In the genomic region with DNA sequence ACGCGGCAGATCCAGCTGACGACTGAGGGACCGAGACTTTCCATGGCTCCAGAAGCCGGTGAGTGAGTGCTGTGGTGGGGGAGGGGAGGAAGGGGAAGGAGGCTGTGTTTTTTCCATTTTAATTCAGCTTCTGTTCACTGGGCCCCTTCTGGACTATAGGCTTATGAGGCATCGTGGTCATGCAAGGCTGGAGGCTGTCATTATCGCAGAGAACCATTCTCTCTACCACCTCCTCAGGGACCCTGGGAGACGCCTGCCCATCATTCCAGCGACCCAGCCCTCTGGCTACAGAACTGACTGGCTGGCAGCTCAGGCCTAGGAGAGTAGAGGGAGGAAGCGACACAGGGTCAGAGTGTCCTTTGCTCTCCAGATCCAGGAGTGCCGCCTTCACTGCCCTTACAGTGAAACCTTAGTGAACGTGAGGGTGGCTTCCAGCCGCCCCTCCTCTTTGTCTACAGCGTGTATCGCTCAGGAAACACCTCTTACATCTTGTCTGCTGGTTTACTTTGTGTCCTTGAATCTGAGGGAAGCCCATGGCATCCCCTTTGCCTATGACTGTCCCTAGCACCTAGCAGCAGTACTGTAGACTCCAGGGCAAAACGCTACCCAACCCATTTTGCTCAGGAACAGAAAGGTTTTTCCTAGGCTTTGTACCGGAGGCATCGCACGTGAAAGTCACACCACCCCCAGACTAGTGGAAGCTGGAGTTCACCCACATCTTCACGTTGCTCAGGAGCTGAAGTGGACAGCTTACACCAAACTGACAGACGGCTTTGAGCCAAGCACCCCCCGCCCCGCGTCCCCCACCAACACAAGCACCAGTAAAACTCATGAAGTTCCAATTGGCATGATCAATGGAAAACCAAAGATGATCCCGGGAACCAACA, we compare ENCODE assay signal across 12 mouse cellular contexts. TPM values are rescaled to one million over a fixed set of nuclear protein-coding genes. Genes with fewer than 3 reads are reported as not detected.
DNase-seq lines count a peak whose midpoint lies in the region; ATAC-seq lines count a peak whose summit lies in the region.
"Had no signal": no experiment of that assay in that cellular context is flagged by ENCODE, and none has a peak within 500 bp of the region (broad histone marks: within the 10 kb centered on the region; RNA-seq: fewer than 3 reads in every experiment).

No protein-coding gene starts in this region.

- no peaks in the 10 kb centered on the region for H3K36me3 ChIP-seq in kidney, embryonic 15.5 days
- H3K36me3 ChIP-seq in forebrain, embryonic 10.5 days (replicated peaks): no peaks in the 10 kb centered on the region
- H3K36me3 ChIP-seq in limb, embryonic 11.5 days (ENCODE audit: control insufficient read depth, insufficient read depth, low read length): no peaks in the 10 kb centered on the region
- no peaks in the 10 kb centered on the region for H3K36me3 ChIP-seq in neural tube, embryonic 14.5 days (ENCODE audit: control insufficient read depth, insufficient read depth, low read length)

- DNase-seq in kidney, postnatal 10 days: no peak
- peak; percentile 44 for DNase-seq in forebrain, embryonic 10.5 days (ENCODE audit: extremely low spot score, low spot score)
- peak; percentile 34 for DNase-seq in limb, embryonic 11.5 days (ENCODE audit: low spot score)
- DNase-seq in urinary bladder, postnatal 14 days (ENCODE audit: low spot score): no peak
- no peak for DNase-seq in right cerebral cortex, postnatal 14 days
- DNase-seq in thymus, postnatal 4 days: no peak
- DNase-seq: adrenal gland, adult 2 months; cerebellum, adult 8-10 months; right cerebral cortex, adult 18-20 months had no signal

- whole genome bisulfite sequencing in kidney, embryonic 15.5 days: 2% methylated on average over 25 of the region's 25 CpGs
- 2% methylated on average over 25 of the region's 25 CpGs for WGBS in forebrain, embryonic 10.5 days
- WGBS in limb, embryonic 11.5 days: 3% methylated on average over 25 of the region's 25 CpGs
- WGBS in neural tube, embryonic 14.5 days: 2% methylated on average over 25 of the region's 25 CpGs

- peaks cover 39% of the 10 kb centered on the region for H3K4me1 ChIP-seq in kidney, embryonic 15.5 days
- H3K4me1 ChIP-seq in forebrain, embryonic 10.5 days: peaks cover 58% of the 10 kb centered on the region
- H3K4me1 ChIP-seq in limb, embryonic 11.5 days (ENCODE audit: control insufficient read depth, insufficient read depth, low read length): peaks cover 7% of the 10 kb centered on the region; the same call in 1 of the 2 replicates
- peaks cover 42% of the 10 kb centered on the region for H3K4me1 ChIP-seq in neural tube, embryonic 14.5 days (ENCODE audit: control insufficient read depth, insufficient read depth, low read length)

- peak overlapping the region; percentile 50; the same call in 1 of the 2 replicates for H3K4me3 ChIP-seq in kidney, embryonic 15.5 days (replicated peaks)
- H3K4me3 ChIP-seq in forebrain, embryonic 10.5 days: peak overlapping the region; percentile 63
- peak overlapping the region; percentile 47; the same call in 1 of the 2 replicates for H3K4me3 ChIP-seq in limb, embryonic 11.5 days (ENCODE audit: low read depth, low read length)
- no peak overlapping the region for H3K4me3 ChIP-seq in neural tube, embryonic 14.5 days (ENCODE audit: low read depth, low read length)

- H3K27ac ChIP-seq in kidney, embryonic 15.5 days: no peak overlapping the region
- H3K27ac ChIP-seq in forebrain, embryonic 10.5 days: peak overlapping the region; percentile 91
- H3K27ac ChIP-seq in limb, embryonic 11.5 days (replicated peaks; ENCODE audit: low read depth, low read length): no peak overlapping the region
- H3K27ac ChIP-seq in neural tube, embryonic 14.5 days (ENCODE audit: low read depth, low read length): peak overlapping the region; percentile 88
- H3K27ac ChIP-seq: left cerebral cortex, adult 2 months had no signal

- 0 out of 2 replicates have a peak, but pooled peaks have one; percentile 9 for ATAC-seq in kidney, embryonic 15.5 days (replicated peaks; ENCODE audit: low FRiP score)
- no peak for ATAC-seq in limb, embryonic 11.5 days (ENCODE audit: insufficient number of reproducible peaks, low FRiP score, low TSS enrichment, low read depth)
- peak; percentile 26; the same call in 1 of the 2 replicates for ATAC-seq in neural tube, embryonic 14.5 days (ENCODE audit: low read depth)

- H3K9ac ChIP-seq in kidney, embryonic 15.5 days: no peak overlapping the region
- H3K9ac ChIP-seq in limb, embryonic 11.5 days (ENCODE audit: low read length): no peak overlapping the region
- H3K9ac ChIP-seq in neural tube, embryonic 14.5 days (replicated peaks; ENCODE audit: low read depth, low read length): 0 out of 2 replicates have a peak overlapping the region, but pooled peaks have one; percentile 2

- H3K4me2 ChIP-seq in kidney, embryonic 15.5 days: peak overlapping the region; percentile 94; the same call in 1 of the 2 replicates
- H3K4me2 ChIP-seq in limb, embryonic 11.5 days (ENCODE audit: low read depth, severe bottlenecking): no peak overlapping the region
- H3K4me2 ChIP-seq in neural tube, embryonic 14.5 days (ENCODE audit: low read depth, low read length): peak overlapping the region; percentile 94; the same call in 1 of the 2 replicates

- H3K27me3 ChIP-seq in kidney, embryonic 15.5 days: peaks cover 91% of the 10 kb centered on the region
- peaks cover 90% of the 10 kb centered on the region for H3K27me3 ChIP-seq in forebrain, embryonic 10.5 days (ENCODE audit: poor library complexity, severe bottlenecking)
- peaks cover 49% of the 10 kb centered on the region for H3K27me3 ChIP-seq in limb, embryonic 11.5 days (ENCODE audit: control insufficient read depth, insufficient read depth, low read length)
- no peaks in the 10 kb centered on the region for H3K27me3 ChIP-seq in neural tube, embryonic 14.5 days (ENCODE audit: control insufficient read depth, insufficient read depth, low read length)

- no peaks in the 10 kb centered on the region for H3K9me3 ChIP-seq in kidney, embryonic 15.5 days (replicated peaks)
- H3K9me3 ChIP-seq in forebrain, embryonic 10.5 days: no peaks in the 10 kb centered on the region
- no peaks in the 10 kb centered on the region for H3K9me3 ChIP-seq in limb, embryonic 11.5 days (ENCODE audit: control insufficient read depth, low read length)
- H3K9me3 ChIP-seq in neural tube, embryonic 14.5 days (ENCODE audit: control insufficient read depth, low read length): no peaks in the 10 kb centered on the region

RNA-seq across cellular contexts. Expression of a gene that starts 34.0 kb away (rescaled TPM):
- polyA plus RNA-seq in kidney, embryonic 15.5 days (2015; fragmentation: Nextera tagmentation; extraction: Ambion mirVana): 0.04 and 0.05 TPM in 2 replicates
- 1.1 and 2.4 TPM in 2 replicates for polyA plus RNA-seq in forebrain, embryonic 10.5 days (2016; fragmentation: Nextera tagmentation; extraction: Ambion mirVana)
- polyA plus RNA-seq in limb, embryonic 11.5 days (2014; fragmentation: Nextera tagmentation; extraction: Ambion mirVana): 0.07 TPM in 1 of 2 replicates, not detected in the other
- polyA plus RNA-seq in neural tube, embryonic 14.5 days (2014; fragmentation: Nextera tagmentation; extraction: Ambion mirVana): 15.7 and 17.9 TPM in 2 replicates

RNA-seq across cellular contexts. Expression of a gene that starts 51.0 kb away (rescaled TPM):
- polyA plus RNA-seq in kidney, embryonic 15.5 days (2015; fragmentation: Nextera tagmentation; extraction: Ambion mirVana): 13.3 and 16.3 TPM in 2 replicates
- polyA plus RNA-seq in forebrain, embryonic 10.5 days (2016; fragmentation: Nextera tagmentation; extraction: Ambion mirVana): 0.69 and 0.79 TPM in 2 replicates
- 0.82 and 0.88 TPM in 2 replicates for polyA plus RNA-seq in limb, embryonic 11.5 days (2014; fragmentation: Nextera tagmentation; extraction: Ambion mirVana)
- 0.60 and 1.2 TPM in 2 replicates for polyA plus RNA-seq in neural tube, embryonic 14.5 days (2014; fragmentation: Nextera tagmentation; extraction: Ambion mirVana)

RNA-seq across cellular contexts. Expression of a gene that starts 58.0 kb away (rescaled TPM):
- 12.7 and 14.5 TPM in 2 replicates for polyA plus RNA-seq in kidney, embryonic 15.5 days (2015; fragmentation: Nextera tagmentation; extraction: Ambion mirVana)
- polyA plus RNA-seq in forebrain, embryonic 10.5 days (2016; fragmentation: Nextera tagmentation; extraction: Ambion mirVana): 14.6 and 14.9 TPM in 2 replicates
- 8.2 and 8.9 TPM in 2 replicates for polyA plus RNA-seq in limb, embryonic 11.5 days (2014; fragmentation: Nextera tagmentation; extraction: Ambion mirVana)
- 22.5 and 23.4 TPM in 2 replicates for polyA plus RNA-seq in neural tube, embryonic 14.5 days (2014; fragmentation: Nextera tagmentation; extraction: Ambion mirVana)

Comparison
In these comparisons a context has a peak if more than half of its experiments do, and no peak if none do; other contexts are left out.
1. H3K27ac ChIP-seq: peak in forebrain, embryonic 10.5 days (single experiment) and neural tube, embryonic 14.5 days (single experiment); none in kidney, embryonic 15.5 days (single experiment) and limb, embryonic 11.5 days (single experiment).
2. DNase-seq: peak in forebrain, embryonic 10.5 days (single experiment) and limb, embryonic 11.5 days (single experiment); none in kidney, postnatal 10 days (single experiment), urinary bladder, postnatal 14 days (single experiment), right cerebral cortex, postnatal 14 days (single experiment) and thymus, postnatal 4 days (single experiment).